Mouse (Mus musculus) heart, postnatal 0 days (tissue): ENCODE results near the gene Ciz1.

Source experiments
- CTCF ChIP-seq: IDR thresholded peaks from 2 replicates; pipeline ENCODE4 v1.5.1; 2016; ENCODE audit warnings: antibody characterized with exemption, control low read depth, low read depth
- EP300 ChIP-seq: IDR thresholded peaks from 2 replicates; pipeline ENCODE4 v1.6.1; 2016; ENCODE audit warnings: antibody characterized with exemption, low read depth

- no peak for TF ChIP-seq EP300
- TF ChIP-seq CTCF: no peak
Measured at GRCm38 (mm10) chr2:32325342-32325741, 26.8 kb upstream of the Ciz1 start.
